Mouse (Mus musculus): Measurements from ENCODE around the gene Mindy4. TPM values are rescaled to one million over a fixed set of nuclear protein-coding genes. Genes with fewer than 3 reads are reported as not detected.

The Mindy4 gene
- total and polyA plus RNA-seq, 3 experiments = not detected

- H3K9ac ChIP-seq (ENCODE audit: insufficient read depth, low read depth) = no peak overlapping the region
- no peak overlapping the region for H3K4me3 ChIP-seq (replicated peaks in 1 of 3; ENCODE audit: low read depth in 2 of 3, low read length in 2 of 3, poor library complexity in 1 of 3)
- no peak overlapping the region for H3K4me2 ChIP-seq (ENCODE audit: insufficient read depth, low read depth, poor library complexity, severe bottlenecking)
- peaks cover 74% of the 10 kb centered on the region for H3K27me3 ChIP-seq (replicated peaks)
- H3K27ac ChIP-seq (ENCODE audit: insufficient read depth, low read depth) = no peak overlapping the region
- no peak for DNase-seq (ENCODE audit: extremely low read depth)
- H3K4me1 ChIP-seq (ENCODE audit: control insufficient read depth in 1 of 2, insufficient read depth in 2 of 2) = no peaks in the 10 kb centered on the region
- H3K36me3 ChIP-seq (replicated peaks in 1 of 2; ENCODE audit: control insufficient read depth in 1 of 2, insufficient read depth in 1 of 2, low read length in 1 of 2) = no peaks in the 10 kb centered on the region
- H3K79me2 ChIP-seq (replicated peaks; ENCODE audit: control insufficient read depth, extremely low read depth, insufficient read depth, poor library complexity, severe bottlenecking) = no peaks in the 10 kb centered on the region
- TF ChIP-seq CHD1 (IDR thresholded peaks at IDR 0.05; ENCODE audit: low read depth, low read length) (no peak), ZNF384 (IDR thresholded peaks at IDR 0.05; ENCODE audit: low read depth, low read length) (peak; percentile 53)
- in situ Hi-C loops (cut with MboI; ENCODE audit: low pct_ligation_motif_present, low pct_unique_long_range_greater_than_20kb, low sequenced_read_pairs) = loop anchor here (25.0 kb wide), 1 partner anchor 272 kb away; no protein-coding TSS in a partner anchor
- dilution Hi-C loops (cut with MboI; ENCODE audit: extremely low pct_ligation_motif_present, extremely low pct_unique_long_range_greater_than_20kb, low sequenced_read_pairs) = no loop called here
- no peaks in the 10 kb centered on the region for H3K9me3 ChIP-seq (replicated peaks; ENCODE audit: low read length)
These were observed 37.5 kb downstream of the Mindy4 start for GRCm38 (mm10) chr6:55240591-55241260.

- H3K9ac ChIP-seq (ENCODE audit: insufficient read depth, low read depth) = no peak overlapping the region
- no peaks in the 10 kb centered on the region for H3K9me3 ChIP-seq (replicated peaks; ENCODE audit: low read length)
- H3K27me3 ChIP-seq (replicated peaks) = peaks cover 69% of the 10 kb centered on the region
- in situ Hi-C loops (cut with MboI; ENCODE audit: low pct_ligation_motif_present, low pct_unique_long_range_greater_than_20kb, low sequenced_read_pairs) (loop anchor here (25.0 kb wide), 1 partner anchor 271 kb away; no protein-coding TSS in a partner anchor), dilution Hi-C loops (cut with MboI; ENCODE audit: extremely low pct_ligation_motif_present, extremely low pct_unique_long_range_greater_than_20kb, low sequenced_read_pairs) (no loop called here)
- H3K79me2 ChIP-seq (replicated peaks; ENCODE audit: control insufficient read depth, extremely low read depth, insufficient read depth, poor library complexity, severe bottlenecking) = no peaks in the 10 kb centered on the region
- H3K4me2 ChIP-seq (ENCODE audit: insufficient read depth, low read depth, poor library complexity, severe bottlenecking) = no peak overlapping the region
- H3K36me3 ChIP-seq (replicated peaks in 1 of 2; ENCODE audit: control insufficient read depth in 1 of 2, insufficient read depth in 1 of 2, low read length in 1 of 2) = no peaks in the 10 kb centered on the region
- H3K4me1 ChIP-seq (ENCODE audit: control insufficient read depth in 1 of 2, insufficient read depth in 2 of 2) = no peaks in the 10 kb centered on the region
- no peak overlapping the region for H3K4me3 ChIP-seq (replicated peaks in 1 of 3; ENCODE audit: low read depth in 2 of 3, low read length in 2 of 3, poor library complexity in 1 of 3)
- TF ChIP-seq KAT2A (IDR thresholded peaks at IDR 0.05; ENCODE audit: insufficient replicate concordance, low read length) (no peak), TCF12 (IDR thresholded peaks at IDR 0.05; ENCODE audit: low read depth, low read length) (no peak), CHD1 (IDR thresholded peaks at IDR 0.05; ENCODE audit: low read depth, low read length) (no peak), ZNF384 (IDR thresholded peaks at IDR 0.05; ENCODE audit: low read depth, low read length) (no peak), IRF4 (IDR thresholded peaks at IDR 0.05; ENCODE audit: low read depth, low read length) (no peak), MEF2A (IDR thresholded peaks at IDR 0.05; ENCODE audit: borderline replicate concordance, low read depth, low read length) (no peak), ZKSCAN1 (IDR thresholded peaks at IDR 0.05; ENCODE audit: borderline replicate concordance, low read depth, low read length) (no peak)
- no peak overlapping the region for H3K27ac ChIP-seq (ENCODE audit: insufficient read depth, low read depth)
- DNase-seq (ENCODE audit: extremely low read depth) = no peak
These were observed 38.3 kb downstream of the Mindy4 start for GRCm38 (mm10) chr6:55241479-55241878.

GRCm38 (mm10) chr6:55245680-55246079 lies 42.5 kb downstream of the Mindy4 start:
- DNase-seq (ENCODE audit: extremely low read depth) = no peak
- peaks cover 3% of the 10 kb centered on the region for H3K9me3 ChIP-seq (replicated peaks; ENCODE audit: low read length)
- H3K27ac ChIP-seq (ENCODE audit: insufficient read depth, low read depth) = no peak overlapping the region
- in situ Hi-C loops (cut with MboI; ENCODE audit: low pct_ligation_motif_present, low pct_unique_long_range_greater_than_20kb, low sequenced_read_pairs) (loop anchor here (25.0 kb wide), 1 partner anchor 267 kb away; no protein-coding TSS in a partner anchor), dilution Hi-C loops (cut with MboI; ENCODE audit: extremely low pct_ligation_motif_present, extremely low pct_unique_long_range_greater_than_20kb, low sequenced_read_pairs) (no loop called here)
- H3K4me1 ChIP-seq (ENCODE audit: control insufficient read depth in 1 of 2, insufficient read depth in 2 of 2) = no peaks in the 10 kb centered on the region
- no peak overlapping the region for H3K9ac ChIP-seq (ENCODE audit: insufficient read depth, low read depth)
- no peaks in the 10 kb centered on the region for H3K79me2 ChIP-seq (replicated peaks; ENCODE audit: control insufficient read depth, extremely low read depth, insufficient read depth, poor library complexity, severe bottlenecking)
- no peaks in the 10 kb centered on the region for H3K36me3 ChIP-seq (replicated peaks in 1 of 2; ENCODE audit: control insufficient read depth in 1 of 2, insufficient read depth in 1 of 2, low read length in 1 of 2)
- peaks cover 61% of the 10 kb centered on the region for H3K27me3 ChIP-seq (replicated peaks)
- H3K4me3 ChIP-seq (replicated peaks in 1 of 3; ENCODE audit: low read depth in 2 of 3, low read length in 2 of 3, poor library complexity in 1 of 3) = no peak overlapping the region
- TF ChIP-seq MXI1 (IDR thresholded peaks at IDR 0.05; ENCODE audit: low read depth, low read length) (no peak), TBP (conservative IDR thresholded peaks at IDR 0.05; ENCODE audit: low read depth, low read length) (no peak), ZC3H11A (IDR thresholded peaks at IDR 0.05; ENCODE audit: low read depth, low read length) (no peak), JUND (conservative IDR thresholded peaks at IDR 0.05; ENCODE audit: low read depth, low read length) (no peak), ETS1 (conservative IDR thresholded peaks at IDR 0.05; ENCODE audit: low read depth, low read length) (no peak), MYC (IDR thresholded peaks at IDR 0.05; ENCODE audit: low read depth, low read length) (no peak), CHD2 (IDR thresholded peaks at IDR 0.05; ENCODE audit: low read length) (no peak), MAZ (IDR thresholded peaks at IDR 0.05; ENCODE audit: low read depth, low read length) (no peak)
- H3K4me2 ChIP-seq (ENCODE audit: insufficient read depth, low read depth, poor library complexity, severe bottlenecking) = no peak overlapping the region
